Mouse (Mus musculus): ENCODE results near the gene Nfs1. TPM values are rescaled to one million over a fixed set of nuclear protein-coding genes. Genes with fewer than 3 reads are reported as not detected.
"Not testable (repeated sequence)": the region's sequence is repeated elsewhere in the genome, so short reads cannot be mapped to it uniquely, and the experiment has no call there.

The Nfs1 gene
- total RNA-seq, 2 experiments from 2014 or later = 53.6 to 65.4 TPM

- intact Hi-C loops (cut with DNase I; ENCODE audit: low total_unique reads) = no loop called here
Observed at GRCm38 (mm10) chr2:156146272-156146989, 2.4 kb upstream of the Nfs1 start.

GRCm38 (mm10) chr2:156145486-156146130, 1.6 kb upstream of the Nfs1 start:
- intact Hi-C loops (cut with DNase I; ENCODE audit: low total_unique reads) = no loop called here
- DNase-seq = no peak

More at GRCm38 (mm10) chr2:156146272-156146989, 2.4 kb upstream of the Nfs1 start:
- no peak for DNase-seq

DNA sequence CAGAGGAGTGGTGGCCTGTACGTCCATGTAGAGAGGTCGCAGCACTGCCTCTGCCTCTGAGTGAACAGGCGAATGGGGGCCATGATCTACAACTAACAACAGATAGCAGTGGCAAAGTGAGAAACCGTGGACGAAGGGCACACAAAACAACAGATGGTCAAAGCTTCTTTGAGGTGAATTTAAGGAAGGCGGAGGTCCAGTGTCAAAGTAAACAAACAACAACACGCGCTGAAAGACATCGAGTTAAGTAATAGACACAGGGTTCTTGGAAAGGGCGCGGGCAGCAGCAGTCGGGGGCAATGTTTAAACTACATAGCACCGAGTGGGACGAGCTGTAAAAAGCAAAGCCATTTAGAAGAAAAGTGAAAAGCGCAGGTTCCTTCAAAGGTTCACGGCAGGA, 619 bp downstream of the Nfs1 start:
- no peak for DNase-seq
- intact Hi-C loops (cut with DNase I; ENCODE audit: low total_unique reads) = loop anchor here (5.0 kb wide), 1 partner anchor 176 kb away; no protein-coding TSS in a partner anchor

- DNase-seq = no peak
Observed at GRCm38 (mm10) chr2:156142820-156143219, 1.2 kb downstream of the Nfs1 start.

GRCm38 (mm10) chr2:156135695-156136094, 8.3 kb downstream of the Nfs1 start:
- DNase-seq = no peak
- intact Hi-C loops (cut with DNase I; ENCODE audit: low total_unique reads) = no loop called here

More at GRCm38 (mm10) chr2:156142820-156143219, 1.2 kb downstream of the Nfs1 start:
- intact Hi-C loops (cut with DNase I; ENCODE audit: low total_unique reads) = loop anchor here (5.0 kb wide), 1 partner anchor 176 kb away; no protein-coding TSS in a partner anchor

- DNase-seq = no peak
- intact Hi-C loops (cut with DNase I; ENCODE audit: low total_unique reads) = no loop called here
Observed at GRCm38 (mm10) chr2:156134161-156134560, 9.8 kb downstream of the Nfs1 start.

GRCm38 (mm10) chr2:156126992-156127391, 17.0 kb downstream of the Nfs1 start, which contains the start of gene Gm28036:
TSS of gene Gm28036 (minus strand) at chr2:156127092.
- intact Hi-C loops (cut with DNase I; ENCODE audit: low total_unique reads) = no loop called here
- no peak for DNase-seq

- no peak for DNase-seq
- intact Hi-C loops (cut with DNase I; ENCODE audit: low total_unique reads) = loop anchor here (5.0 kb wide), 1 partner anchor 131 kb away; no protein-coding TSS in a partner anchor
Observed at GRCm38 (mm10) chr2:156123731-156124130, 20.3 kb downstream of the Nfs1 start.

GRCm38 (mm10) chr2:156119566-156119965, 24.4 kb downstream of the Nfs1 start:
- no peak for DNase-seq
- intact Hi-C loops (cut with DNase I; ENCODE audit: low total_unique reads) = no loop called here

GRCm38 (mm10) chr2:156112080-156112423, 31.9 kb downstream of the Nfs1 start:
- intact Hi-C loops (cut with DNase I; ENCODE audit: low total_unique reads); DNase-seq: not testable (repeated sequence)

DNA sequence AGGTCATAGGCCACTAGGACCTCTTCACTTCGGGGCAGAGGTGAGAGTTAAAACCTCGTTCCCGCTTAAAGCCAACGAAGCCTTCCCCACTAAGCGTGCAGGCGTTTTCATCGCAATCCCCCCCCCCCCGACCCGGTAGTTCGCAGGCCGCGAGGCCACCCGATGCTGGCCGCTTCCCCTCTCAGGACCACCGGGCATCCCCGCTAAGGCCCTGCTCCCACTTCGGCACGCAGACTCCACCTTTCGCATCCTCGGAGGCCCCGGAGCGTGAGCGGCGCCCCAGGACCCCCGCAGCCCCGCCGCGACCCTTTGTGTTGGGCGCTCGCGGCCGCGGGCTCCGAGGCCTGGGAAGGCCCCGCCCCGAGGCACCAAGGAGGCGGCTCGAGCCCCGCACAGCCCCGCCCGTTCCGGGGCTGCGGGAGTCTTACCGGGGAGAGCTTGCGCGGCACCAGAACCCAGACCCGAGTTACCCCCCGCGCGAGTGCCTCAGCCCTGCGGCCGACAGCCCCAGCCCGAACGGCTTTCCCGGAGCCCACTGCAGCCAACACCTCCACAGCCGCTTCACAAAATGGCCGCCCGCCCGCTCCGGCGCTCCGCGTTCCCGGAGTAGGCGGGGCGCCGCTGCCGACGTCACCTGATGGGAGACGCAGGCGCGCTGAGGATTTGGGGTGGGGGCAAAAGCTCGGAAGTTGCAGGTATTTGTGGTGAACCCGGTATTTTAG, 32.5 kb downstream of the Nfs1 start, which contains the start of the genes Cpne1 and Rbm12:
Gene Cpne1 (minus strand): TSS at position 608 of the 722 bp plus-strand sequence.
Gene Rbm12 (minus strand): TSS at position 621 of the 722 bp plus-strand sequence.
- intact Hi-C loops (cut with DNase I; ENCODE audit: low total_unique reads) = no loop called here
- peak; percentile 92 for DNase-seq

DNA sequence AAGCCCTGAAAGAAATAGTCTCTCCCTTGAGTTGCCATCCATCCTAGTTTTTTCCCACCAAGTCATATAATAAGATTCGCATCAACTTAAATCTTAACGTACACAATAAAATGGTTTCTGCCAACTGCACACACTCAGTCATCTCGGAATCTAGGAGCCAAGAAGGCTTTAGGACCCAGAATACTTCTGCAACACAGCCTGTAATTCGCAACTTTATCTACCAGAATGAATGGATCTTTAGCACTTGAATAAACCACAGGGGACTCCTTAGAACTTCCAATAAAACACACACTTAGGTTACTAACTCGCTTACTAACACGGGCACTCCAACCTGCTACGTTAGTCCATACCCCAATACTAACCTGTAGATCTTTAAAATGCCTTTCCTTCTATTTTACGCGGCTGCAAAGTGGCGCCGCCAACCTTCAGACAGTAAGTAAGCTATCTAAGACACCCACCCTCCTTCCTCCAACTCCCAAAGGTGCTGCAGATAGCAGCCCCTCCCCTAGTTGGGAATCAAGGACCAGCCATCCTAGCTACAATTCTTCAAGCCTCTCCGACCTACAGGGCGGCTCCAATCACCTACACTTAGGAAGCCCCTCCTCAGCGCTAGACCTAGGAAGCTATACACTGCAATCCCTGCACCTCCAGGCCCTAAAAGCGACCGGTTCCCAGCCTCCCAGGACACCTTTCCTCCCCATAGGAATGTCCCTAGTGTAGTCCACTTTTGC, 33.2 kb downstream of the Nfs1 start:
- intact Hi-C loops (cut with DNase I; ENCODE audit: low total_unique reads) = no loop called here
- no peak for DNase-seq

DNA sequence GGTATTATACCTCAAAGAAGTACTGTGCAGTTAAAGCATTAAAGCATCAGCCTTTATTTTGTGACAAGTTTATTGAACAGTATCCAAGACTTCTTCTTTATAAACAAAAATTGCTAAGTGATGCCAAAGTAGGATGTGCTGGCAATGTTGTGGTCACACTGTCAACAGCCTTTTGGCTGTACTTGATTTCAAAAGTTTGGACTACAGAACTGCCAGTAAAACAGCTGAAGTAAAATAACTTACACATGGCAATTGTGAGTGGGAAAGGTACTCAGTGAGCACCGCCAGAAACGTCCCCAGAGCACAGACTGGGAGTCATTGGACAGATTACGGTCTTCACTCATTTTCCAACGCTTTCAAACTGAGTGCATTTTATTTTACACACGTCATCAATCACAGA, 52.1 kb downstream of the Nfs1 start:
- DNase-seq = no peak
- intact Hi-C loops (cut with DNase I; ENCODE audit: low total_unique reads) = no loop called here

- intact Hi-C loops (cut with DNase I; ENCODE audit: low total_unique reads) = no loop called here
- no peak for DNase-seq
Observed at GRCm38 (mm10) chr2:156089799-156090198, 54.2 kb downstream of the Nfs1 start.

GRCm38 (mm10) chr2:156087391-156088110, 56.4 kb downstream of the Nfs1 start:
- DNase-seq = no peak
- intact Hi-C loops (cut with DNase I; ENCODE audit: low total_unique reads) = no loop called here

DNA sequence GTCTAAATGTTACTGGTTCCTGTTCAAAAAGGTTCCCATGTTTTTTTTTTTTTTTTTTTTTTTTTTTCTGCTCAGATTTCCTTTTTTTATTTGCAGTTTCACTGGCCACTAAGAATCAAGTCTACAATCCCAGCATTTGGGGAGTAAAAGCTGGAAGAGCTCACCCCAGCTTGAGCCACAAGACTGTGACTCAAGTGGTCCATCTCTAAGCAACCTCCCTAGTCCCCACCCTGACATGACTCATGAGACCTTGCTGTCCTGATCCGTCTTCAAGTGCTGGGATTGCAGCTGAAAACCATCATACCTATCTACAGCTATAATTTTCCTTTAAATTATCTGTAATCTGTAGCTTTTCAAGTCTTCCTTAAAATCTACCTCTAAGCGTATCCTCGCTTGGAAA, 59.4 kb downstream of the Nfs1 start:
- DNase-seq = no peak
- intact Hi-C loops (cut with DNase I; ENCODE audit: low total_unique reads) = no loop called here

- DNase-seq = no peak
- intact Hi-C loops (cut with DNase I; ENCODE audit: low total_unique reads) = no loop called here
Observed at GRCm38 (mm10) chr2:156080391-156080790, 63.6 kb downstream of the Nfs1 start.

DNA sequence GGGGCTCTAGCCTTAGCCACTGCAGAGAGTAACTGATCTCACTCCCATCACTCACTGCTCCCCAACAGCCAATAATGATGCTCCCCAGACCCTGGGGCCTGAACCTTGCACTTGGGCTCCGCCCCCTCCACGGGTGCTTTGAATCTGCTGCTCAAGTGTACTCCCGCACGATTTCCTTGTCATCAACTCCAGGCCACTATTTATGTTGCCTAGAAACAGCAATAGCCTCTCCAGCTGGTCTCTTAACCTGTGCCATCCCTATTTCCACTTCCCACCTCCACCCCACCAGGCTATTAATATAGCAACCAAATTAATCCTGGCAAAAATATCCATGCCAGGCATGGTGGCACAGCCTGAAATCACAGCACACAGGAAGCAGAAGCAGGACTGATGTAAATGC, 64.3 kb downstream of the Nfs1 start:
- intact Hi-C loops (cut with DNase I; ENCODE audit: low total_unique reads) = no loop called here
- no peak for DNase-seq

- intact Hi-C loops (cut with DNase I; ENCODE audit: low total_unique reads) = no loop called here
- no peak for DNase-seq
Observed at GRCm38 (mm10) chr2:156079183-156079560, 64.8 kb downstream of the Nfs1 start.
